Mouse (Mus musculus): ENCODE results near the gene Rtkn2.

Gene Rtkn2

DNA sequence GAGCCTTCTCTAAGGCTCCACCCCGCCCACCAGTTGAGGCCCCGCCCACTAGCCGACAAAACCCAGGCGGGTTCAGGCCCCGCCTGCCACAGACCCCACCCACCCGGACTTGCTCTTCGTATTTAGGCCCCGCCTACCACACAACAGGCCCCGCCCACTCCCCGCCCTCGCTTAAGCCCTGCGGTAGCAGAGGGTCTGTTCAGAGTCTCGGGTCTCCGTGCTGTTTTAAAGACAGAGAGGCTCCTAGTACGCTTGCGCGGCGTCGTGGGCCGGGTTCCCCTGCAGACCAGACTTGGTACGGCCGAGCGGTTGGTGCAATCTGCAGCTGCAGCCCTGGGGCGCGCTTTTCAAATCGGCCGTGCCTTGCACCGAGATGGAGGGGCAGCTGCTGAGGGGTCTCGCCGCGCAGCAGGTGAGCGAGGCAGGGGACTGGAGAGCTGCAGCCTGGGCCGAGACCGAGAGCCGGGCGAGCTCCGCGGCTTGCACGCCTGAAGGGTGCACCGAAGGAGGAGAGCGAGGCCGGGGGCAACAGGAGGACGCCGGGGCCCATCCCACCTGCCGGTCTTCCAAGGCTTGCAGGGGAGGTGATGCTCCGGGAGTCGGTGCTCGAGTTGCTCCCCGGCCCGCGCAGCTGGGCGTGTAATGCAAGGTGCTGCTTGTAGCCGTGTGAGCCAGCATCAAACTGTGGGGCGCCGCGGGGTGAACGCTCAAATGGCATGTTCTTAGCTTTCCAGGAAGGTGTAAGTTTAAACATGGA is at the start of gene Rtkn2:
Rtkn2 (plus strand) TSS at position 170 of the 757 bp plus-strand sequence.
- peak; percentile 33 to 68 for DNase-seq (ENCODE audit: low read depth in 1 of 2, low spot score in 2 of 2)

DNA sequence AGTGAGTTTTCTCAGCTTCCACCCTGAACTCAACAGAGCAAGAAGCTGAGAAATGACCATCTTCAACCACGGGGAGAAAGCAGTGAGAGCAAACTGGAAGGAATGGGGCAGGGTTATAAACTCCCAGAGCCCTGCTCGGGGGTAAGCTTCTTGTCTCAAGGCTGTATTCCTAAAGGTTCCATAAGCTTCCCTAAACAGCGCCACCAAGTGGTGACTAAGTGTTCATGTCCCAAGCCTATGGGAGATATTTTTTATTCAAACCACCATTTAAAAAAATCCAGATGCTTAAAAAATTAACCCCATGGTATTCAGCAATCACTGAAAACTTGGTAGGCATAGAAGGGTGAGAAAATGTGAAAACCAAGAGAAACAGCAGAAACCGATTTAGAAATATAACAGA is 48.0 kb upstream of the Rtkn2 start:
- no peak for DNase-seq (ENCODE audit: low read depth in 1 of 2, low spot score in 2 of 2)

GRCm38 (mm10) chr10:67932780-67933179 is 46.6 kb upstream of the Rtkn2 start:
- no peak for DNase-seq (ENCODE audit: low read depth in 1 of 2, low spot score in 2 of 2)

DNA sequence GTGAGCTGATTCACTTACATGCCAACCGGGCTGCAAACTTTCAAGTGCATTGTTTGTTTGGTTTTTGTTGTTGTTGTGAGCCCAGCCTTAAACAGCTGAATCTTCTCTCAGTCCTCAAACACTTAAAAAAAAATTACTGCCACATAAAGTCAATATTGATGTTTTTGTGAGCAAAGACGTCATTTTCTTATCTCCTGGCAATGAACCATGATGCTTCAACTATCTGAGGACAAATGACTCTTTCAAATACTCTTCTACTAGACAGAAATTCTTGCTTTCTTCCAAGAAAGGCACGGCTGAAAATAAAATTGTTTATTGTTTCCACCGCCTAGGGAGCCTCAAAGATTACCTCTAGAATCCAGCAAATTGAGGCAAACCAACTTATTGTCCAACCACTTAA is 42.4 kb upstream of the Rtkn2 start:
- DNase-seq (ENCODE audit: low read depth in 1 of 2, low spot score in 2 of 2) = no peak

DNA sequence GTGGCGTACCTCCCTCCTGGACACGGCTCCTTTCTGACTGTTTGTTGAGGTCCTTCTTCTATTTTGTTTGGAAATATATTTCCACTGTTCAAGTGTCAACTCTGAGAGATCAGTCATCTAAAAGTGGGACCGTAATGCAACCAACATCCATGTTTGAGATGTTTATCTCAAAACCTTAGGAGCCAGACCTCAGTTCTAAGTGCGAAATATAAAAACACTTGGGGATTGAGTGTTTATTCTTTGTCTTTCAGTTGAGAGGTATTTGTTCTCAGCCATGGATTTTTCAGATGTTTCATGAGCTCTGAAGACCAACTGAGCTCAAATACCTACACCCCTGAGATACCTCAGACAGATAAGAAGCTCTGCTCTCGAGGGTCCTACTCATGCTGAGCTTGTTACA is 41.6 kb upstream of the Rtkn2 start:
- DNase-seq (ENCODE audit: low read depth in 1 of 2, low spot score in 2 of 2) = no peak

- no peak for DNase-seq (ENCODE audit: low read depth in 1 of 2, low spot score in 2 of 2)
Observed at GRCm38 (mm10) chr10:67939546-67939945, 39.8 kb upstream of the Rtkn2 start.

DNA sequence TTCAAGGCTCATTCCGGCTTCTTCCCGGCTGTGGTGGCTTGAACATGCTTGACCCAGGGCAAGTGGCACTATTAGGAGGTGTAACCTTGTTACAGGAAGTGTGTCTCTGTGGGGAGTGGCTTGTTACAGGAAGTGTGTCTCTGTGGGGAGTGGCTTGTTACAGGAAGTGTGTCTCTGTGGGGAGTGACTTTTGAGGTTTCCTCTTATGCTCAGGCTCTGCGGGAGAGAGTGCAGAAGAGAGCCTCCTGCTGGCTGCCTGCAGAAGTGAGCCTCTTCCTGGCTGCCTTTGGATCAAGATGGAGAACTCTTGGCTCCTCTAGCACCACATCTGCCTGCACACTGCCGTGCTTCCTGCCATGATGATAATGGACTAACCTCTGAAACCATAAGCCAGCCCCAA is 35.9 kb upstream of the Rtkn2 start:
- peak in 1 of 2 experiments; percentile 26 for DNase-seq (ENCODE audit: low read depth in 1 of 2, low spot score in 2 of 2)

DNA sequence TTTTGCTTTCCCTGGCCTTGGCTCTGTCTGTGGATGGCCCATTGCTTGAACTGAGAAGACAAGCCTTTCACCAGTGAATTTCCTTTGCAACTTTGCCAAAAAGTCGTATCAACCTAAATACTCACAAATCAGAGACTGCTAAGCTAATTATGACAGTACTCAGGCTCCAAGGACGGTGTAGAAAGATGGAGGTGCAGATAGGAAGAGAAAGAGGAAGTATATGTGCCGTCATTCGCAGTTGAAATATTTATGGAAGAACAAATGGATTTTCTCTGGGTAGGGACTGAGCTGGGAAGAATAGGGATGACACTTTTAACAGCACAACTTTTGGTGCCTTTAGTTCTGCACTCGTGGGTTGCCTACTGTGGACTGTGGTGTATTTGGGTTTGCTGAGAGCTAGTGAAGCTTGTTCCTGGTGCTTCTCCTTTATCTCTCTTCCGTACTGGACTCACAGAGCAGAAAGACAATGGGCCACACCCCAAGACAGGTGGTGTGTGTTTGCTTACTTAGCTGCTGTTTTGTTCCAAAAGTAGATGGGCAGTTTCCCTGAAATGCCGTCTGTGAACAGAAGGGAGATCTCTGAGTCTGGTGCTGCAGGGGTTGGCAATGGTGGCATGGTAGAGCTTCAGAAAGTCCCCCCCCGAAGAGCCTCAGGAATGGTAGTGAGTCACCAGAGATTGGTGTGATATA is 29.2 kb upstream of the Rtkn2 start:
- no peak for DNase-seq (ENCODE audit: low read depth in 1 of 2, low spot score in 2 of 2)

DNA sequence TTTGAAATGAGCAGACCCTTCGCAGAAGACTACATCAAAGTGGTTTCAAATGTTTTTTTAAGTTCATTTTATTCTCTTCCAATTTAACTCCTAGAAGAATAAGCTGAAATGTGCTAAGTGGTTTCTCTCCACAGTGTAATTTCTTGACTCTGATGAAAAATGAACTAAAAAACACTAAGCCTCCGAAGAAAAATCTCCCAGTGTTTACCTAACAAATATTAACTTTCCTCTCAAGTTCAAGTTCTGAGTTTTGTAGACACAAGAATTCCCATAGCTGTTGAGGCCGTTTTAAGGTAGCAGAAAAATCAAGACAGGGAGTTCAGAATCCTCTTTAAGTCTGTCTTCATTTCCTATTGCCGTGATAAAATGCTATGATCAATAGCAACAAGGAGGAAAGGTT is 27.7 kb upstream of the Rtkn2 start:
- no peak for DNase-seq (ENCODE audit: low read depth in 1 of 2, low spot score in 2 of 2)

DNA sequence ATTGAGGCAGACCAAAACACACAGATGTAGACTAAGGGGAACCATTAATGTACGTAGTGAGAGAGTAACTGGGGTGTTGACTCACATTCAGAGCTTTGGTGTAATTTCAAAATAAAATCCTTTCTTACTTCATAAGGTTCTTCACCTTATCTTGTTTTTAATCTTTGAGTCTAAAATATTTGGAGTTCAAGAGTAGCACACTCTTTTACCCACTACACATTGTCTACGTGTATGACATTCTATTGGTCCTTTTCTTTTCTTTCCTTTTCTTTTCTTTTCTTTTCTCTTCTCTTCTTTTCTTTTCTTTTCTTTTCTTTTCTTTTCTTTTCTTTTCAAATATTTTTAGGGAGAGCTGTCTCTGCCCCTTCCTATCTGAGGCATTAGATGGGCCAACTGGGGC is 23.4 kb upstream of the Rtkn2 start:
- DNase-seq (ENCODE audit: low read depth in 1 of 2, low spot score in 2 of 2) = no peak

- DNase-seq (ENCODE audit: low read depth in 1 of 2, low spot score in 2 of 2) = no peak
Observed at GRCm38 (mm10) chr10:67959982-67960381, 19.4 kb upstream of the Rtkn2 start.

DNA sequence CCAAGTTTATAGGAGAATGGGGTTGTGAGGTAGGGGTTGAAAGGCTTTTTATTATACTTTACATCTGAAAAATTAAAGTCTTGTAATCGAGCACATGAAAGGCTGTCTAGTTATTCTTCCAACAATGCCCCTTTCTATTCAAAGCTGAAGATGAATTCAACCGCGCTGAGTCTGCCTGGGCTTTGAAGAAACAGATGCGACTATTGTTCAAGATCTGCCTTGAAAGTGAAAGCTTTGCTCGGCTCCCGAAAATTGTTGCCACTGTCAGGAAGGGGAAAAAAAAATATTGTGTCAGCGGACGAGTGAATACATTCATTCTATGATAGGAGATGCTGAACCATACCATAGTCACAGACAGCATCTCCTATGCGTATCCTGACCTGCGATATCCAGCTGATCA is 16.9 kb upstream of the Rtkn2 start:
- no peak for DNase-seq (ENCODE audit: low read depth in 1 of 2, low spot score in 2 of 2)

- DNase-seq (ENCODE audit: low read depth in 1 of 2, low spot score in 2 of 2) = no peak
Observed at GRCm38 (mm10) chr10:67964060-67964459, 15.3 kb upstream of the Rtkn2 start.

DNA sequence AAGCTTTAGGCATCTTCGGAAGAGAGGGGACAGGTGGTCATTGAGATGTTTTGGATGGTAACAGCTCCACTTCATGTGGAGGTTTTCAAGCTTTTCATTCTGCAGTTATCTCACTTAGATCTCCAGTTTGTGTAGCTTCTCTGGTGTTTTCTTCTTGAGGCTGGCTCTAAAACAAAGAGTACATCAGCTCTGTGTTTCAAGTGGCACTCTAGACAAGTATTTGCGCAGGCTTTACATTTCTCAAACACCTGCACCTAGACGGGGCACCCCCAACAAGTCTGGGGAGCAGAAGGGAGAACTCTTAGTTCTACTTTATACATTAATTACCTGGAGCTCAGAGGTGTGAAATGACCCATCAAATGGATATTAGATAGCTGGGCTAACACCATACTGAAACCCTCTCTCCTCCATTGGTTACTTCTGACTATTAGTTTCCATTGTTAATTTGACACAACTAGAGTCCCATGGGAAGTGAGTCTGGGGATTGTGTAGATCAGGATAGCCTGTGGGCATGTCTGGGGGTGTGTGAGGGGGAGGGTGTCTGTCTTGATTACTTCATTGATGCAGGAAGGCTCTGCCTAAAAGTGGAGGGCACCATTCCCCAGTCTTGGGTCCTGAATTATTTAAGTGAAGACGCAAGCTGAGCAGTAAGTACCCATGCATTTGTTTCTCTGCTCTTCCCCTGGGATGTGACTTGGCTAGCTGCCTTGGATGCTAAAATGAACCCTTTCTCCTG is 14.0 kb upstream of the Rtkn2 start:
- no peak for DNase-seq (ENCODE audit: low read depth in 1 of 2, low spot score in 2 of 2)

GRCm38 (mm10) chr10:67966102-67966501 is 13.3 kb upstream of the Rtkn2 start:
- no peak for DNase-seq (ENCODE audit: low read depth in 1 of 2, low spot score in 2 of 2)

DNA sequence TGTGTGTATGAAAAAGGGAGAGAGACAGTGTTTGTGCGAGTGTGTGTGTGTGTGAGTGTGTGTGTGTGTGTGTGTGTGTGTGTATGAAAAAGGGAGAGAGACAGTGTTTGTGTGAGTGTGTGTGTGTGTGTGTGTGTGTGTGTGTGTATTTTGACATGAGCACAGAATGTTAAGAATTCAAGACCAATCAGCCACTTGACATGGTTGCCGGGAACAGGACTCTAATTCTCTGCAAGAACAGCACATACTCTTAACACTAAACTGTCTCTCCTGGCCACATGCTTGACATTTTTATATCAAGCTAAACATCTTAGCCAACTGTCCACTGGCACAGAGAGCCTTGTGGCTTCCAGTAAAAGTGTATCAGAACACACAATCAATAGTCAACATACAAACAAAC is 12.4 kb upstream of the Rtkn2 start:
- no peak for DNase-seq (ENCODE audit: low read depth in 1 of 2, low spot score in 2 of 2)

DNA sequence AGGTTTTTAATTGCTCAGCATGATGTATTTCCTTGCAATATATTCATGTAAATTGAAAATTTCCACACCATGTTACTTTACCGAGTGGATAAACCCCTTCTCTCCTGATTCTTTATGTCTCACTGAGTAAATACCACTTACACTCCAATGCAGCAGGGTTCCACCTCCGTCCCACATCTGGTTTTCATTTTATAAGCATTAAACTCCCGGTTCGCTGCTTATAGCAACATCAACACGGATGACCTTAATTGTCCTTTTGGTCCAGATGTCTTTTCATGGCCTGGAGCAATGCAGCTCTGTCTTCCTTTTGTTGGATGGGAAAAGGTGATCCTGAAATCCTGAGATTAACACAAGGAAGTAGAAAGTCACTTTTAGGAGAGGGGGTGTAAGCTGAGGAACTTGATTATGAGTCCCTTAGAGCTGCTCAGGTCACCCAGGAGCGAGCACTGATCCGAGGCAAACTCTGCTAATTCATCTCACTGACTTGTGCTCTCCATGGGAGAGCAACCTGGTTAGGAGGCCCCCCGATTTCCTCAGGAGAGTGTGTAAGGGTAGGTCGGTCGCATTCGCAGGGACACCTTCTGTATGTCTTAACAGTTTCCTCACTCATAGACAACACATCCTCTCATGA is 8.1 kb upstream of the Rtkn2 start:
- no peak for DNase-seq (ENCODE audit: low read depth in 1 of 2, low spot score in 2 of 2)

GRCm38 (mm10) chr10:67977271-67977670 is 2.1 kb upstream of the Rtkn2 start:
- DNase-seq (ENCODE audit: low read depth in 1 of 2, low spot score in 2 of 2) = no peak

- DNase-seq (ENCODE audit: low read depth in 1 of 2, low spot score in 2 of 2) = no peak
Observed at GRCm38 (mm10) chr10:67983776-67984175, 4.4 kb downstream of the Rtkn2 start.

DNA sequence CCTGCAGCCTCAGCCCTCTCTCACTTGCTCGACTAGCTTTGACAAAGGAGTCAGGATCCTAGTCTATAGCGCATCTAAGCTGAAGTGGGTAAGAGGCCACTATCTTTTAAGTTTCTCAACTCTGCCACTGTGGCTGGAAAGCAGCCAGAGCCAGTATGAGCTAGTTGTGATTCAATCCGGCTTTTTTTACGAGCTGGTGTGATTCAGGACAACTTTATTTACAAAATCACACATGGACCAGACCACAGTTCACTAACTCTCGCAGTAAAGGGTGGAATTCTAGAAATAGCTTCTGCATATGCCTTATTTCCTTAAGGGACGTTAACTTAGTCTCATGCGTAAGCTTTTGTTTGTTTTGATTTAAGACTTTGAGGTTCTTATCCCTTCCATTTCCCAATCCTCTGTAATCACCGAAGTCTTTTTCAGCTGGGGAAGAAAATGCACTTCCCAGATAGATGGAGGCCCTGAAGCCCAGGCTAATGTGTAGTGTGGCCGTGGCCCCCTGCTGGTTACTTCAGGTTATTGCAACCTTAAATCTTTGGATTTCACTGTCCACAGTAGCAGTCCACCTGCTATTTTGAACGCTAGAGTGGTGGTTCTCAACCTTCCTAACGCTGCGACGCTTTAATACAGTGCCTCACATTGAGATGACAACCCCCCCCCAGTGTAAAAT is 5.0 kb downstream of the Rtkn2 start:
- no peak for DNase-seq (ENCODE audit: low read depth in 1 of 2, low spot score in 2 of 2)

GRCm38 (mm10) chr10:67985100-67985499 is 5.7 kb downstream of the Rtkn2 start:
- DNase-seq (ENCODE audit: low read depth in 1 of 2, low spot score in 2 of 2) = no peak
